Mouse (Mus musculus) heart, postnatal 14 days (tissue): ENCODE measurements around the gene Micall1. TPM values are rescaled to one million over a fixed set of nuclear protein-coding genes. Genes with fewer than 3 reads are reported as not detected.

Source experiments
- DNase-seq, 2 experiments: peaks; one replicate each; pipeline ENCODE4 v3.0.0; 2021 to 2022
- intact Hi-C: fragments of 180-260 bp; cut with DNase I; formaldehyde crosslinking; loops from one replicate; pipeline ENCODE4 v1.15.1; 2025
- total RNA-seq, 2 experiments: library from RNA; stranded (reverse); gene quantifications; 2 replicates each; pipeline ENCODE4 v1.2.3; 2021

Micall1 gene
- total RNA-seq, 2 experiments from 2014 or later: 61.2 to 64.9 TPM

GRCm38 (mm10) chr15:79155572-79155971 lies 46.9 kb downstream of the Micall1 start:
- no peak for DNase-seq
- intact Hi-C loops: no loop called here

DNA sequence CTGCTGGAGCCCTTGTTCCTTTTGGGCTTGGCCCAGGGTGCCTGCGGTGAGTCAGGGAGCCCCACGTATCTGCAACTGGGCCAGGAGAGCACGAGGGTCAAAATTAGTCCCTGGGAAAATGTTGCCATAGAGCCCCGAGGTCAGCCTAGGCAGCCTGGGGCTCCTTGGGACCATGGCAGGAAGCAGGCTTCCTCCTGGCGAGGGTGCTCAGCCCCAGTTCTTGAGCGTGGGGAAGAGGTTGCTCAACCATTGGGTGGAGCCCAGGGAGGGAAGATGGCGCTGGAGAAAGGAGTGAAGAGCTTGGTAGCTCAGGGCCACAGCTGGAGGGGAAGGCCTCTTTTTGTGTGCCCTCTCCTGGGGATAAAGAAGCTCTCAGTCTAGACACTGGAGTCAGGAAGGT lies 53.6 kb downstream of the Micall1 start:
- DNase-seq: no peak
- intact Hi-C loops: no loop called here

DNA sequence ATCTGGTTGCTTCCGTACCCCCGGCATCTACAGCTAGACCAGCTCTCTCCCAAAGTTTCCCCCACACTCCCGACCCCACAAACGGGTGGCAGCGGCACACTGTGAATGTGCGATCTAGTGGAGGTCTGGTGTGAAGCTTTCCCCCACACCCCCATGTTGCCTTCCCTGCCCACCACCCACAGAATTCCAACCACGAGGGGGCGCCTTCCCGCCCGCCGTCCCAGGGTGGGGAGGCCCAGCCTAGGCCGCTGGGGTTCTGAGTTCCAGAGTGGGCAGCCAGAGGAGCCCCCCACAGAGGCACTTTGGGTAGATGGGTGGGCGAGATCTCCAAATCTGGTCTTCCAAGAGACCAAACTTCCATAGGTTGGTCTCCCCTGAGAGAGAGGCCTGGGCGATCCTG lies 54.1 kb downstream of the Micall1 start:
- intact Hi-C loops: no loop called here
- peak in 1 of 2 experiments; percentile 16 for DNase-seq

DNA sequence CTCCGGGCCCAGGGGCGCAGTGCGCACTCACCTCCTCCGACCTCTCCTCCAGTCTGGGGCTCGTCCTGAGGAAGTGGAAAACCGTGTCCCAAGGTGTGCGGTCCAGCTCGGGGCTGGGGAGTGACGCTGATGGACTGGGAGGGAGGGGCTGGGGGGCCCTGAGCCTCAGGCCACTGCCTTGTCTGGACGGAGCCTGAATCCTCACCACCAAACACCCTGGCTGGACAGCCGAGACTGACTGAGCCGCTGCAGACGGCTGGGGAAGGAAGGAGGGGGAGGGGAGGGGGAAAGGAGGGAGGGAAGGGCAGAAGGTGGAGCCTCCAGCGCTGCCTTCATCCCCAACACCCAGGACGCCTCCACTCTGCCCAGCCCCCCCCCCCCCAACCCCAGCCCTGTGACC lies 55.6 kb downstream of the Micall1 start:
- no peak for DNase-seq
- intact Hi-C loops: no loop called here

DNA sequence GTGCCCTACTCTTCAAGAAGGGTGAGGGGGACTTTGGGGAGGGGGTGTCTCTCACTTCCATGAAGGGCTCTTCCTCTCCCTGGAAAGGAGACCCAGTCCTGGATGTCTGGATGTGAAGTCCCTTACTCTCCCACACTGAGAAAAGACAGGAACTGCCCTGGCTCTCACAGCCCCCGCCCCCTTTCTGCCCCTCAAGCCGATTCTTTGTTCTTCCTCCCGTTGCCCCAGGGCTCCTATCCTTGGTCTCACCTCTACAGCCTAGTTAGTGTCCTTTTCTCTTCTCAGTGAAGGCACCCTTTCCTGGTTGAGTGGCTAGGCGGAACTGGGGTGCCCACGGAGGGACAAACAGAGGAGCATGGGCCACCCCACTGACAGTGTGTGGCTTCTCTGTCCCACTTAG lies 56.4 kb downstream of the Micall1 start, which contains the start of gene Sox10:
TSS of gene Sox10 (minus strand) at position 101 of the 400 bp plus-strand sequence.
- intact Hi-C loops: no loop called here

GRCm38 (mm10) chr15:79166712-79167111 lies 58.0 kb downstream of the Micall1 start:
- DNase-seq: no peak
- intact Hi-C loops: no loop called here

More for the DNA sequence above, 56.4 kb downstream of the Micall1 start, which contains the start of gene Sox10:
- no peak for DNase-seq

GRCm38 (mm10) chr15:79176905-79177304 lies 68.2 kb downstream of the Micall1 start:
- intact Hi-C loops: no loop called here
- no peak for DNase-seq

DNA sequence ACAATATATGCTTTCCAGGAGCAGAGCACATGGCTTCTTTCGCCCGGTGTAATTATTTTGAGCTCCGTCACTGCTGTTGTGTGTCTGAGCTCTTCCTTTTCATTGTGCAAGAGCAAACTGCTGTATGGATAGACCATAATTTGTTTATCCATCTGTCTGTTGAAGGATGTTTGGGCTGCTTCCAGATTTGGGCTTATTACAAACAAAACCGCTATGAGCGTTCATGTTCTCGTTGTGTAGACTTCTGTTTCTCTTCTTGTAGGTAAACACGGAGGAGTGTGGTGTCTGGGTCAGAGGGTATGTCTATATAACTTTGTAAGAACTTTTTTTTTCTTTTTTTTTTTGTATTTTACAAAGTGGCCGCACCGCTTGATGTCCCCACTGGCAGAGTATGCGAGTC lies 76.5 kb downstream of the Micall1 start:
- no peak for DNase-seq
- intact Hi-C loops: no loop called here

Other genes with a start within 250 kb of the Micall1 start
- gene Gga1, start 231.7 kb upstream of the Micall1 start, total RNA-seq: 10 to 100 TPM; 38.4 to 39.7 TPM
- not detected for gene Gm49510, start 209.2 kb upstream of the Micall1 start, total RNA-seq
- gene Sh3bp1, start 209.1 kb upstream of the Micall1 start, total RNA-seq: 1 to 10 TPM; 4.6 to 6.3 TPM
- 1 to 10 TPM; 1.6 to 1.9 TPM for gene Pdxp, start 195.0 kb upstream of the Micall1 start, total RNA-seq
- gene Lgals1, start 182.2 kb upstream of the Micall1 start, total RNA-seq: 100 to 1,000 TPM; 236 to 276 TPM
- gene Nol12, start 174.0 kb upstream of the Micall1 start, total RNA-seq: 10 to 100 TPM; 13.6 to 14.3 TPM
- gene Triobp, start 161.2 kb upstream of the Micall1 start, total RNA-seq: 10 to 100 TPM; 44.6 to 49.6 TPM
- 100 to 1,000 TPM; 104 to 128 TPM for gene H1f0, start 80.4 kb upstream of the Micall1 start, total RNA-seq
- gene Galr3, start 67.0 kb upstream of the Micall1 start, total RNA-seq: not detected
- 1 to 10 TPM; 8.7 to 9.4 TPM for gene Ankrd54, start 46.0 kb upstream of the Micall1 start, total RNA-seq
- gene Eif3l, start 33.7 kb upstream of the Micall1 start, total RNA-seq: 10 to 100 TPM; 73.8 to 81.1 TPM
- 100 to 1,000 TPM; 111 to 116 TPM for gene Polr2f, start 32.1 kb downstream of the Micall1 start, total RNA-seq
- gene 1700088E04Rik, start 32.4 kb downstream of the Micall1 start, total RNA-seq: 1 to 10 TPM; 1.3 to 2.7 TPM
- gene Sox10, start 56.3 kb downstream of the Micall1 start, total RNA-seq: 1 to 10 TPM; 1.6 to 1.8 TPM
- gene Pick1, start 120.3 kb downstream of the Micall1 start, total RNA-seq: 10 to 100 TPM; 22.4 to 23.2 TPM
- gene Gm49486, start 120.5 kb downstream of the Micall1 start, total RNA-seq: under 1 TPM; 0.76 to 0.98 TPM
- under 1 TPM; 0.19 to 0.29 TPM for gene Slc16a8, start 145.9 kb downstream of the Micall1 start, total RNA-seq
- under 1 TPM; 0.45 to 0.49 TPM for gene Baiap2l2, start 176.6 kb downstream of the Micall1 start, total RNA-seq
- gene Pla2g6, start 219.5 kb downstream of the Micall1 start, total RNA-seq: 10 to 100 TPM; 10.4 to 10.6 TPM
- 1 to 10 TPM; 6.2 to 6.9 TPM for gene Maff, start 237.7 kb downstream of the Micall1 start, total RNA-seq